Mouse (Mus musculus): ENCODE results near the gene Tlx1.

The Tlx1 gene

GRCm38 (mm10) chr19:45159491-45159890 is 9.0 kb downstream of the Tlx1 start:
- no peak for DNase-seq

- DNase-seq: no peak
Measured at GRCm38 (mm10) chr19:45159991-45160390, 9.5 kb downstream of the Tlx1 start.

- DNase-seq: no peak
Measured at GRCm38 (mm10) chr19:45160523-45160922, 10.0 kb downstream of the Tlx1 start.

DNA sequence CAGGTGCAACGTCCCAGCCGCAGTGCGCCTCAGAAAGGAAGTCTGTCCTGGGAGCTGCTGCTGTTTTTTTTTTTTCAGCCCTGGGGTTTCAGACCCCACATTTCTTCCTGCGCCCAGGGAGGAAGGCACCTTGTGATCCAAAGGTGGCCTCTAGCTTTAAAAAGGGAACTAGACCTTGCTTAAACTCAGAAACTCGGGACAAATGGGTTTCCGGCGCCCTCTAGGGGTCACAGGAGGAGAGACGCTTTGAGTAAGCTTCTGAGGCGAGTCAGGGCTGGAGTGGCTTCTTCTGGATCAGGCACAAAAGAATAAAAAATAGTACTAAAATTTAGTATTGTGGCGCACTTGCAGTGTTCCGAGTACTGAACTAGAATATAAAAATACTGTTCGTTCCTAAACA is 10.6 kb downstream of the Tlx1 start:
- peak; percentile 41 for DNase-seq

- DNase-seq: no peak
Measured at GRCm38 (mm10) chr19:45162181-45162580, 11.7 kb downstream of the Tlx1 start.

DNA sequence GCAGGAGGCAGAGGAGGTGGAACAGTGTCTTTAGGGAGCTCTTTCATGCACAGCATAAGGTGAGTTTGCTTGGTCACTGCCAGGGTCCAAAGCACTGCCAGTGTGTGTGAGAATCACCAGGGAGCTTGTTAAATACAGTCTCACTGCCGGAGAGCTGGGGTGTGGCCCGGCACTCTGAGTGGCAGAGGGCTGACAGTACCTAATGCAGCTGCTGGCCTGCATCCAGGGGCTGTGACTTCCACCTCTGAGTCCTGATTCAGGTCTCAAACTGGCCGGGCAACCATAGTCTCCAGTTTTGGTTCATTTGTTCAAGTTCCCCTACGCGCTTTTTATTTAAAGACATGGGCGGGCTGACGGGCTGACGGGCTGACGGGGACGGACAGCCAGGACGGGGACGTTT is 12.4 kb downstream of the Tlx1 start:
- DNase-seq: no peak

GRCm38 (mm10) chr19:45170451-45170850 is 20.0 kb downstream of the Tlx1 start:
- DNase-seq: no peak

GRCm38 (mm10) chr19:45174803-45175202 is 24.3 kb downstream of the Tlx1 start:
- peak in 1 of 2 experiments; percentile 24 for DNase-seq

- no peak for DNase-seq
Measured at GRCm38 (mm10) chr19:45176269-45176668, 25.8 kb downstream of the Tlx1 start.

DNA sequence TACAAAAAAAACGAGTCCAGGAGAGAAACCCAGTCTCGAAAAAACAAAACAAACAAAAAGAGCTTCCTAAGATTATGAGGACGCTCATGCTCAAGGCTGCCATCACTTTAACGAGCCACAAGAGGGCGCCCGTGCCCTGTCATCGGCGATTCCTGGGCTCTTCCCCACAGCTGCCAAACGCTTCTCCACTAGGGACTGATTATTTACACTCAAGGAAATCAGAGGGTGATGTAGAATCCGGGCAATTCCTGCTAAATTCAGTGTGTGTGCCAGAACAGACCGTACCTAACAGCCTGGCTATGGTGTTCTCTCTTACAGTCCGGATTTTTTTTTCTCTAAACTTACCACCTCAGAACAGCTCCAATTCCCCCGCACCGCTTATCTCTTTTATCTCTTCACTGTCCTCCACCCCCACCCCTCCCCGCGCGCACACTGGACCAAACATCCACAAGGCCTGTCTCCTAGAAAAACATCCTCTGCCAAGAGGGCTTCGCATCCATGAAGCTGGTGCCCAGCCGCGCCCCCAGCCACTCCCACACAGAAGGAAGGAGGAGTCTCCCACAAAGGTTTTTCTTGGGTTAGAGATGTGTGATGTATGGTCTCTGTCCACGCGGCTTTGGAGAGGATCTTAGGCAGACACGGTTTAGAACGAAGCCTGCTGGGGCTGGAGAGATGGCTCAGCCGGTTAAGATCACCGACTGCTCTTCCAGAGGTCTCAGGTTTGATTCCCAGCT is 26.7 kb downstream of the Tlx1 start:
- peak; percentile 22 to 31 for DNase-seq

- no peak for DNase-seq
Measured at GRCm38 (mm10) chr19:45179451-45179850, 29.0 kb downstream of the Tlx1 start.

- DNase-seq: no peak
Measured at GRCm38 (mm10) chr19:45180447-45180846, 30.0 kb downstream of the Tlx1 start.

DNA sequence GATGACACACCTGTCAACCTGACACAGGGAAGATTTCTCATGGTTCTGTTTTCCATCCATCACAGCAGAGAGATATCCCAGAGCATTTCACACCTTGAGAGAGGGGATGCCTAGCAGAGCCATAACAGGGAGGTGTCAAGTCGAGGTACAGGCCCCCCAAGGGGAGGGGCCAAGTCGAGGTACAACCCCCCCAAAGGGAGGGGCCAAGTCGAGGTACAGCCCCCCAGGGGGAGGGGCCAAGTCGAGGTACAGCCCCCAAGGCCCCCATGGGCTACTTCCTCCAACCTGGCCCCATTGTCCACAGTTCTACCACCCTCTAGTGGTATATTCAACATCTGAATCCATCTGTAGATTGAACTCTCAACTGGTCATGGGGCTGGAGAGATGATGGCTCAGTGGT is 44.2 kb downstream of the Tlx1 start:
- DNase-seq: no peak

DNA sequence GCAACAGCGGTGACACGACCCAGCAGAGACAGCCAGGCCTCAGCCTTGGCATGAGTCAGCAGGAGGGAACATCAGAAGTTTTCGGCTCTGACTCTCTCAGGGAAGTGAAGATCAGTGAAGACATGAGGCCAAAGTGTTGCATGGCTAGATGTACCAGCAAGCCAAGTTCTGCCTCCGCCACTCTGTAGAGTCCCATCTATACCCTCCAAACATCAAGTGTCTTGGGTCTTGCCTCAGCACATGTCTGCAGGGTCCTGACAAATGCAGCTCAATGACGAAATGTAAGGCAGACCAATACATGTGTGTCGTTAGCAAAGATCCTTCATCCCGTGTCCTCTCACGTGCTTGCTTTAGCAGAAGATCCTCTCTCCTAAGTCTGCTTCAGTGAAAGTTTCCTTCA is 46.5 kb downstream of the Tlx1 start:
- no peak for DNase-seq

- DNase-seq: no peak
Measured at GRCm38 (mm10) chr19:45205311-45206105, 55.0 kb downstream of the Tlx1 start.

Measured in thymus, postnatal 36 days (tissue).